Mouse (Mus musculus) cerebellum, adult 2 months (tissue): ENCODE measurements around the gene Tpd52l1.

Experiments
- CTCF ChIP-seq: fragments of 200-500 bp; IDR thresholded peaks from 2 replicates; pipeline ENCODE4 v1.5.1; 2011; ENCODE audit warnings: low read depth, mild to moderate bottlenecking, control low read depth, low read length, moderate library complexity, borderline replicate concordance; ENCODE audit not compliant: insufficient read depth
- POLR2A ChIP-seq: fragments of 200-500 bp; IDR thresholded peaks from 2 replicates; pipeline ENCODE4 v1.6.1; 2011; ENCODE audit warnings: low read length, control low read depth, borderline replicate concordance; ENCODE audit not compliant: insufficient read depth

GRCm38 (mm10) chr10:31288697-31289390 is 156.9 kb downstream of the Tpd52l1 start:
- TF ChIP-seq CTCF (no peak), POLR2A (no peak)
